Mouse (Mus musculus) gastrocnemius, postnatal 10 days (tissue): ENCODE measurements around the gene Oca2. TPM values are rescaled to one million over a fixed set of nuclear protein-coding genes. Genes with fewer than 3 reads are reported as not detected.

Source experiments
- DNase-seq: peaks from one replicate; pipeline ENCODE4 v3.0.0; 2021; ENCODE audit warnings: mixed read lengths
- total RNA-seq, 2 experiments: library from RNA; stranded (reverse); gene quantifications; 2 replicates each; pipeline ENCODE4 v1.2.3; 2021

Gene Oca2
- total RNA-seq, 2 experiments from 2014 or later, result not detected

- DNase-seq, result no peak
These were observed 143.1 kb downstream of the Oca2 start for GRCm38 (mm10) chr7:56382706-56383105.

GRCm38 (mm10) chr7:56388295-56388694, 148.7 kb downstream of the Oca2 start:
- DNase-seq, result no peak

GRCm38 (mm10) chr7:56418182-56418836, 178.7 kb downstream of the Oca2 start:
- no peak for DNase-seq

DNA sequence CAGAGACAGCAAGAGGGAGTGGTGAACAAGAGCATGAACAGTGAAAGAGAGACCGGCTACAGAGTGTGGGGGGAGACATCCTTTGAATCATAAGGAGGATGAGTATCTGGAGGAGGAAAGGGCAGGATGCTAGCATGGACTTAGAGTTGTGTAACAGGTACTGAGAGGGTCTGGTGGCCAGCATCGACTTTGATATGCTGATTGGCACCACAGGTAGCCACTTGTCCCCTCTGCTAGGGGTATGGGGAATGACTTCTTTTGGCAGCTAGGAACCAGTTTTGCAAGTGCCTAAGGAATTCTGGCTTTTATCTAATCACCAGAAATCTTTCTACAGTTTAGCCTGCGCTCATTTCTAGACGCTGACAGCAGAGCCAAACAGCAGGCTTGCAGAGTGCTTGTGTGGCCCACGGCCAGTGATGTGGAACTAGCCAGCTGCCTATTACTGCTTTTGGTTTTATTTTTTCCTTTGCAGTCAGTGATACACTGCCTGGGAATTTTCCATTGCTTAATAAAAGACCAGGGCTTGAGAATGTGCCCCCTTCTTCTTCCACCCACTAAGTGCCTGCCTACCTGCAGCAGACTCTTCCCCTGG, 179.8 kb downstream of the Oca2 start:
- DNase-seq, result peak; percentile 55

DNA sequence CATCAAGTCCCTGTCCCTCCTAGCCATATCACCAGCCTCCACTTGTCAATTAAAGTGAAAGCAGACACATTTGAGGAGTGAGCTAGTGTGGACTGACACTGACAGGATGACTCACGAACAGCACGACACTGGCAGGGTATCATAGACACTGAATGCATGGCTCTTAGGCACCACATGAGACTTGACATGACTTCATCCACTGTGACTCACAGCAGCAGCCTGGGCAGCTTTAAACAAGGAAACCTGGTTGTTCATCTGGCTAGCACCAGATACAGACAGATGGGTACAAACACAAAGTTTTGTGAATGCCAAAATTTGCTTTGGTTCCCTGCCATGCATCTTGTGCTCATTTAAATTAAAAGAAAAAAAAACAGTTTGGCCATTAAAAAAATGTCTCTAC, 182.4 kb downstream of the Oca2 start:
- DNase-seq, result no peak

DNA sequence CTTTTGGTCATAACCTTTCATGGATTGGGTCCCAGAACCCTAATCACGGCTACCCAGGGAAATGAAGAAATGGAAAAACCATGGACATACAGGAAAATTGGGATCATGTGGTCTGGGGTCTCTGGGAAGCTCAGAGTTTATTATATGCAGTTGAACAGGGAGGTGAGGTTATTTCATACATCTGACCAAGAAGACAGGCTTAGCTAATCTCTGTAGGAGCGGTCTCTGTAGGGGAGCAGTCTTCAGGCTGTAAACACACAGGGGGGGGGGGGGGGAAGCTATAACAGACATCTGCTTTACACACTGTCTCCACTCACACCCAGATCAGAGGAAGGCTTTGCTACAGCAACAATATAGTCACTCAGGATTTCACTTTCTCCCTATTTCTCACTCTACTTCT, 184.0 kb downstream of the Oca2 start:
- DNase-seq, result no peak

DNA sequence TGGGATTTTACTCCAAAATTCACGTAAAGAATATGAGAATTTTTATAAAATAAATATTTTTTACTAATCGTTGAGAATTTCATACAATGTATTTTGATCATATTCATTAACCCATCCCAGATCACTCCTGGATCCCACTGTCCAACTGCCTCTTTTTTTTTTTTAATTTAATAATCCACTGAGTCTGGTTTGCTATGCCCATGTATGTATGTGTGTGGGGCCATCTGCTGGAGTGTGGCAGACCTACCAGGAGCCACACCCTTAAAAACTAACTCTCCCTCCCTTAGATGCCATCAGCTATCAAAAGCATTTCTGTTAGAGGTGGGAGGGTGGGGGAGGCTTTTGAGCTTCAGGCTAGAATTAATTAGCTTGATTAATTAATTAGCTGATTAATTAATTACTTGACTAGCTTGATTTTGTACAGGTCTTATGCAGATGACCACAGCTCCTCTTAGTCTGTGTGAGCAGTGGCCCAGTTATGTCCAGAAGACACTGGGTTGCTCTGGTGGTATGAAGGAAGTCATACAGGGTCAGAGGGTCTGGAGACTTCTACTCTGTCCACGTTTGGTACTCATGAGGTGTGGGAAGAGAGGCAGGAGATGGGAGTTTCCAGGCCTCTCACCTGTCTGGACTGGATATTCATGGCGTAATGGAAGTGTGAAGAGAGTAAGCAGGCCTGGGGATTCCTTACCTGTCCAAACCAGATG, 221.4 kb downstream of the Oca2 start:
- DNase-seq, result no peak

DNA sequence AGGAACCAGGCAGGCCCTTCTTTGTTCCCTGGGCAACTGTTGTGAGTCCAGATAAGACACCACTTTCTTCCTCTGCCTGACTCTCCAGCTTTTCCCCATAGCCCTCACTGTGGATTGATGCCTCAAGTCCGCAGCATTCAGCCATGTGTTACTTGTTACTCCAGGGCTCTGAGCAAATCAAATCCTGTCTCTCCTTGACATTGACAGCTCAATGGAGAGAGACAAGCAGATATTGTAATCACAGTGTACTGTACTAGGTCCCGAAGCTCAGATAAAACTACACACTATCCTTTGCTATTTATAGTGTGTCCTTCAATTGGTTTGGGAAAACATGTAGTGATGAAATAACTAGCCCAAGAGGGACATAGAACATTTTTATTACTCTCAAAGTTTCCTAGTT, 258.7 kb downstream of the Oca2 start:
- no peak for DNase-seq

GRCm38 (mm10) chr7:56499319-56499718, 259.8 kb downstream of the Oca2 start:
- no peak for DNase-seq

- DNase-seq, result no peak
These were observed 260.2 kb downstream of the Oca2 start for GRCm38 (mm10) chr7:56499767-56500166.

DNA sequence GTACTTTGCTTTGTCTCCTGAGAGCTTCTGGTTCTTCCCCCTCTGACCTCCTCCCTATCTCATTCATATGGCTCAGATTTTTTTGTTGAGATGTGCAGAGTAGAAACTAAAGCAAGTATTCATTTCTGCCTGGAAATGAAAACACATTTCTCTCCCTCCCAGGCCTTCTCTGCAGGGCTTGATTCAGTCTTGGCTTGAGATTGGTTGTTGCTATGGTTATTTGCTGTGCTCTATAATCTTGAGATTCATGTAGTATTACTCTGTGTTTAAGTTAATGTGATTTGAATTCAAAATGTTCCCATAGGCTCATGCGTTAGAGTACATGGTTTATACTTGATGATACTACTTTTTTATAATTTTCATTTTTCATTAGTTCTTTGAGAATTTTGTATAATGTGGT, 260.9 kb downstream of the Oca2 start:
- DNase-seq, result no peak

DNA sequence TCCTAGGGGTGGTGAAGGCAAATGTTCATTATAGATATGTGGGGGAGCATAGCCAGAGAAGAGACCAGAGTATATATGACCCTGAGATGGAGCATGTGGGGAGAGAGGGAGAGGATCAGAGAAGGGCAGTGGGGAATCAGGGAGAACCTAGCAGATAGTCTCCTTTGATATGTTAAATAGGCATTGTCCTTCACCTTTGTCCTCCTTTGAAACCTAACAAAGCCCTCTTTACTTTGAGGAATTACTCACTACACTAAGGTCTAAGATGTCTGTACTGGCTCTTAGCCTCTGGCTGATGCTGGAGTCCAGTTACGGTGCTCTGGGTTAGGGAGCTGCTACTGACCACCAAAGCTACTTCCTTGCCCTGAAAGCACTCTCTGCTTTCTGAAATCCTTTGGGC, 279.0 kb downstream of the Oca2 start:
- no peak for DNase-seq

GRCm38 (mm10) chr7:56519741-56520140, 280.2 kb downstream of the Oca2 start:
- DNase-seq, result no peak

DNA sequence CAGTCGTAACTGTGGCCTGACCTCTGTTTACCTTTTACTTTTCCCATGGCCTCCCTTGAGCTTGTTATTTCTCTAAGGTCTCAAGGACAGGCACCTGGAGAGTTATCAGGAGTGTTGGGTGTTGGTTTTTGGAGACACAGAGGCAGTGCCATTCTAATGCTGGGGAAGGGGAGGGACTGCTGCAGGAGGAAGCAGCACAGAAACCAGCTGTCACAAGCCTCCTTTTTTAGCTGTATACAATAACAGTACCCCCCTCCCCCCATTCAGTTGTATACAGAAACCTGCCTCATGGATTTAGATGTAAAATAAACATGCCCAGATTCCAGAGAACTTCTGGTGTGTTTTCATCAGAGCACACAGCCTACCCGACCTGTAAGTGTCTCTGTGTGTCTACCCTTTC, 295.3 kb downstream of the Oca2 start:
- no peak for DNase-seq

GRCm38 (mm10) chr7:56549226-56549625, 309.7 kb downstream of the Oca2 start:
- DNase-seq, result peak; percentile 3

GRCm38 (mm10) chr7:56551804-56552203, 312.2 kb downstream of the Oca2 start:
- DNase-seq, result no peak

Other genes starting within 250 kb of the Oca2 start
- gene Nipa1, start 219.8 kb upstream of the Oca2 start, total RNA-seq, result 1 to 10 TPM; 3.4 to 3.8 TPM
- 10 to 100 TPM; 30.3 to 35.7 TPM for gene Herc2, start 189.6 kb upstream of the Oca2 start, total RNA-seq